In genomic region chr7:70338265-70338640, GRCm38 (mm10) we compare ENCODE assay signal across 9 mouse cellular contexts. TPM values are rescaled to one million over a fixed set of nuclear protein-coding genes. Genes with fewer than 3 reads are reported as not detected.
DNase-seq lines count a peak whose midpoint lies in the region; ATAC-seq lines count a peak whose summit lies in the region.
"Had no signal": no experiment of that assay in that cellular context is flagged by ENCODE, and none has a peak within 500 bp of the region (broad histone marks: within the 10 kb centered on the region; RNA-seq: fewer than 3 reads in every experiment).

No protein-coding gene starts in this region.

- H3K4me2 ChIP-seq in liver, embryonic 15.5 days = peak overlapping the region; percentile 41; the same call in 1 of the 2 replicates
- H3K4me2 ChIP-seq in liver, embryonic 12.5 days = no peak overlapping the region
- H3K4me2 ChIP-seq in hindbrain, embryonic 11.5 days (replicated peaks; ENCODE audit: low read depth, low read length) = peak overlapping the region; percentile 56; the same call in 1 of the 2 replicates
- peak overlapping the region; percentile 42; the same call in 1 of the 2 replicates for H3K4me2 ChIP-seq in midbrain, embryonic 14.5 days (ENCODE audit: low read length)

- H3K27me3 ChIP-seq in heart, embryonic 10.5 days (ENCODE audit: insufficient read depth, poor library complexity, severe bottlenecking) = peaks cover 97% of the 10 kb centered on the region
- H3K27me3 ChIP-seq in liver, embryonic 15.5 days = peaks cover 77% of the 10 kb centered on the region
- H3K27me3 ChIP-seq in liver, embryonic 12.5 days (replicated peaks) = peaks cover 92% of the 10 kb centered on the region
- H3K27me3 ChIP-seq in hindbrain, embryonic 11.5 days (ENCODE audit: control insufficient read depth, insufficient read depth, low read length) = peaks cover 47% of the 10 kb centered on the region
- peaks cover 95% of the 10 kb centered on the region for H3K27me3 ChIP-seq in midbrain, embryonic 14.5 days (ENCODE audit: control insufficient read depth, insufficient read depth, low read length)

- H3K9me3 ChIP-seq in heart, embryonic 10.5 days = no peaks in the 10 kb centered on the region
- H3K9me3 ChIP-seq in liver, embryonic 15.5 days (replicated peaks) = no peaks in the 10 kb centered on the region
- no peaks in the 10 kb centered on the region for H3K9me3 ChIP-seq in liver, embryonic 12.5 days (replicated peaks)
- no peaks in the 10 kb centered on the region for H3K9me3 ChIP-seq in hindbrain, embryonic 11.5 days (ENCODE audit: control insufficient read depth, low read length)
- no peaks in the 10 kb centered on the region for H3K9me3 ChIP-seq in midbrain, embryonic 14.5 days (ENCODE audit: control insufficient read depth, low read length)

- H3K36me3 ChIP-seq in heart, embryonic 10.5 days = no peaks in the 10 kb centered on the region
- H3K36me3 ChIP-seq in liver, embryonic 15.5 days (replicated peaks) = no peaks in the 10 kb centered on the region
- H3K36me3 ChIP-seq in liver, embryonic 12.5 days = no peaks in the 10 kb centered on the region
- no peaks in the 10 kb centered on the region for H3K36me3 ChIP-seq in hindbrain, embryonic 11.5 days (ENCODE audit: control insufficient read depth, insufficient read depth, low read length)
- H3K36me3 ChIP-seq in midbrain, embryonic 14.5 days (ENCODE audit: control insufficient read depth, insufficient read depth, low read length) = no peaks in the 10 kb centered on the region

- peak; percentile 30 for DNase-seq in heart, embryonic 10.5 days (ENCODE audit: low spot score)
- no peak for DNase-seq in heart, adult 8-10 months (ENCODE audit: low spot score)
- DNase-seq in hindbrain, embryonic 11.5 days (ENCODE audit: low spot score) = no peak
- DNase-seq in midbrain, embryonic 14.5 days = no peak
- DNase-seq in right cerebral cortex, adult 2 months (ENCODE audit: low spot score in 2 of 2) = no peak

- peaks cover 15% of the 10 kb centered on the region for H3K4me1 ChIP-seq in heart, embryonic 10.5 days
- H3K4me1 ChIP-seq in liver, embryonic 15.5 days (replicated peaks) = 0 out of 2 replicates have a peak, but pooled peaks cover 3% of the 10 kb centered on the region
- no peaks in the 10 kb centered on the region; the same call in 1 of the 2 replicates for H3K4me1 ChIP-seq in liver, embryonic 12.5 days
- H3K4me1 ChIP-seq in hindbrain, embryonic 11.5 days (replicated peaks; ENCODE audit: control insufficient read depth, insufficient read depth, low read length) = peaks cover 6% of the 10 kb centered on the region; the same call in 1 of the 2 replicates
- 0 out of 2 replicates have a peak, but pooled peaks cover 6% of the 10 kb centered on the region for H3K4me1 ChIP-seq in midbrain, embryonic 14.5 days (ENCODE audit: control insufficient read depth, insufficient read depth, low read length)

- peak overlapping the region; percentile 52; the same call in 1 of the 2 replicates for H3K4me3 ChIP-seq in heart, embryonic 10.5 days
- H3K4me3 ChIP-seq in liver, embryonic 15.5 days (replicated peaks) = no peak overlapping the region
- H3K4me3 ChIP-seq in liver, embryonic 12.5 days = no peak overlapping the region; the same call in 1 of the 2 replicates
- H3K4me3 ChIP-seq in hindbrain, embryonic 11.5 days (ENCODE audit: low read depth, low read length) = no peak overlapping the region
- no peak overlapping the region for H3K4me3 ChIP-seq in midbrain, embryonic 14.5 days (replicated peaks; ENCODE audit: low read depth, low read length)

- no peak overlapping the region for H3K27ac ChIP-seq in heart, embryonic 10.5 days
- no peak overlapping the region for H3K27ac ChIP-seq in liver, embryonic 15.5 days (replicated peaks)
- H3K27ac ChIP-seq in liver, embryonic 12.5 days = no peak overlapping the region
- no peak overlapping the region for H3K27ac ChIP-seq in hindbrain, embryonic 11.5 days (ENCODE audit: low read depth, low read length)
- H3K27ac ChIP-seq in midbrain, embryonic 14.5 days (replicated peaks; ENCODE audit: low read depth, low read length) = peak overlapping the region; percentile 61

- no peak overlapping the region for H3K9ac ChIP-seq in liver, embryonic 15.5 days
- H3K9ac ChIP-seq in liver, embryonic 12.5 days = no peak overlapping the region
- H3K9ac ChIP-seq in hindbrain, embryonic 11.5 days (ENCODE audit: low read depth, low read length) = no peak overlapping the region; the same call in 1 of the 2 replicates
- no peak overlapping the region; the same call in 1 of the 2 replicates for H3K9ac ChIP-seq in midbrain, embryonic 14.5 days (replicated peaks; ENCODE audit: low read length)

- no peak for ATAC-seq in liver, embryonic 15.5 days (ENCODE audit: insufficient read depth)
- no peak for ATAC-seq in liver, embryonic 12.5 days
- no peak for ATAC-seq in hindbrain, embryonic 11.5 days (ENCODE audit: low FRiP score)
- no peak for ATAC-seq in midbrain, embryonic 14.5 days (ENCODE audit: low FRiP score, low TSS enrichment)
- no peak for ATAC-seq in megakaryocyte progenitor cell, adult 5-6 weeks (replicated peaks; ENCODE audit: poor library complexity)

- 13% methylated on average over 7 of the region's 7 CpGs for WGBS in heart, embryonic 10.5 days
- WGBS in liver, embryonic 15.5 days (ENCODE audit: insufficient replicate concordance) = 9% methylated on average over 7 of the region's 7 CpGs
- WGBS in liver, embryonic 12.5 days (ENCODE audit: insufficient replicate concordance) = 13% methylated on average over 7 of the region's 7 CpGs
- WGBS in hindbrain, embryonic 11.5 days = 14% methylated on average over 7 of the region's 7 CpGs
- whole genome bisulfite sequencing in midbrain, embryonic 14.5 days = 9% methylated on average over 7 of the region's 7 CpGs

RNA-seq across cellular contexts. Expression of gene Nr2f2, which starts 28.3 kb away (rescaled TPM):
- 16.2 and 48.0 TPM in 2 replicates for polyA plus RNA-seq in heart, embryonic 10.5 days (2016; fragmentation: Nextera tagmentation; extraction: Ambion mirVana)
- total RNA-seq in heart, adult 8-10 months (2022) = 10 to 100 TPM; 12.5 to 23.1 (median 20.3) TPM
- polyA plus RNA-seq in liver, embryonic 15.5 days (2015; fragmentation: Nextera tagmentation; extraction: Ambion mirVana) = 6.5 and 6.7 TPM in 2 replicates
- polyA plus RNA-seq in liver, embryonic 12.5 days (2016; fragmentation: Nextera tagmentation; extraction: Ambion mirVana) = 23.3 and 26.8 TPM in 2 replicates
- polyA plus RNA-seq in hindbrain, embryonic 11.5 days (2014; fragmentation: Nextera tagmentation; extraction: Ambion mirVana) = 95.6 and 120 TPM in 2 replicates
- 113 and 120 TPM in 2 replicates for polyA plus RNA-seq in midbrain, embryonic 14.5 days (2014; fragmentation: Nextera tagmentation; extraction: Ambion mirVana)
- total RNA-seq in megakaryocyte progenitor cell, adult 5-6 weeks (2015) = not detected in 2 replicates
- total RNA-seq in megakaryocyte progenitor cell, adult 5-6 weeks (2017) = not detected in 2 replicates
- total RNA-seq: MEL had no signal
